Mouse (Mus musculus) ES-E14 (cell line): ENCODE measurements around the gene Kcnt1. TPM values are rescaled to one million over a fixed set of nuclear protein-coding genes. Genes with fewer than 3 reads are reported as not detected.
A peak's percentile ranks its signal among the peaks of the same experiment; 100 is the strongest.

Experiments used
- DNase-seq: peaks from one replicate; pipeline ENCODE4 v3.0.0-alpha.2; 2013; ENCODE audit warnings: low read depth, low spot score
- H3K27ac ChIP-seq: 2 replicates; pipeline ENCODE4 v1.5.1; 2012; ENCODE audit warnings: low read depth, mild to moderate bottlenecking, low read length, moderate library complexity, mixed read lengths; ENCODE audit not compliant: poor library complexity, insufficient read depth, severe bottlenecking
- H3K36me3 ChIP-seq: 2 replicates; pipeline ENCODE4 v1.6.1; 2012; ENCODE audit warnings: mild to moderate bottlenecking, low read length, moderate library complexity, mixed read lengths; ENCODE audit not compliant: control insufficient read depth, poor library complexity, insufficient read depth, severe bottlenecking
- H3K4me1 ChIP-seq, 2 experiments: fragments of 150-350 bp in 1 of 2; sonication (generic) in 1 of 2; 2 replicates each; pipeline ENCODE4 v1.6.1; 2012; ENCODE audit warnings: low read length in 2 of 2, mild to moderate bottlenecking in 1 of 2, mixed read lengths in 1 of 2; ENCODE audit not compliant: control insufficient read depth in 2 of 2, insufficient read depth in 2 of 2, poor library complexity in 1 of 2
- H3K4me3 ChIP-seq, 2 experiments: fragments of 150-350 bp in 1 of 2; sonication (generic) in 1 of 2; 2 replicates each; pipeline ENCODE4 v1.5.1; 2012; ENCODE audit warnings: low read length in 2 of 2, low read depth in 1 of 2, mild to moderate bottlenecking in 1 of 2, mixed read lengths in 1 of 2; ENCODE audit not compliant: insufficient read depth in 1 of 2, poor library complexity in 1 of 2, severe bottlenecking in 1 of 2
- H3K9ac ChIP-seq: 2 replicates; pipeline ENCODE4 v1.6.1; 2012; ENCODE audit warnings: low read depth, mild to moderate bottlenecking, low read length, mixed read lengths; ENCODE audit not compliant: poor library complexity, insufficient read depth, severe bottlenecking
- H3K9me3 ChIP-seq: fragments of 150-350 bp; sonication (generic); 2 replicates; pipeline ENCODE4 v1.6.1; 2012; ENCODE audit warnings: low read depth, mild to moderate bottlenecking, low read length; ENCODE audit not compliant: control insufficient read depth, insufficient read depth
- CHD2 ChIP-seq: IDR thresholded peaks from 2 replicates; pipeline ENCODE4 v1.6.1; 2014; ENCODE audit warnings: mild to moderate bottlenecking, low read depth, low read length, inconsistent platforms
- HCFC1 ChIP-seq: IDR thresholded peaks from 2 replicates; pipeline ENCODE4 v1.6.1; 2012; ENCODE audit warnings: low read length, inconsistent platforms, borderline replicate concordance; ENCODE audit not compliant: insufficient read depth
- MAFK ChIP-seq: IDR thresholded peaks from 2 replicates; pipeline ENCODE4 v1.6.1; 2014; ENCODE audit warnings: mild to moderate bottlenecking, low read depth, low read length, inconsistent platforms; ENCODE audit not compliant: insufficient read depth
- ZC3H11A ChIP-seq: IDR thresholded peaks from 2 replicates; pipeline ENCODE4 v1.6.1; 2012; ENCODE audit warnings: low read depth, mild to moderate bottlenecking, inconsistent platforms, low read length, borderline replicate concordance
- ZNF384 ChIP-seq: IDR thresholded peaks from 2 replicates; pipeline ENCODE4 v1.6.1; 2012; ENCODE audit warnings: low read depth, low read length, inconsistent platforms
- in situ Hi-C, 2 experiments: fragments of 600-800 bp; cut with MboI; formaldehyde crosslinking; loops; one replicate each; pipeline ENCODE4 v1.15.1; 2025; ENCODE audit warnings: low sequenced_read_pairs in 2 of 2, inconsistent platforms in 1 of 2; ENCODE audit not compliant: unreplicated experiment in 2 of 2
- total RNA-seq: library from RNA; depleted of rRNA; stranded (reverse); fragments of 300-350 nt; gene quantifications from 2 replicates; pipeline ENCODE4 v1.2.3, GENCODE M21; 2012

Kcnt1 gene
- total RNA-seq, 1 experiment, result 2.0 TPM

- no peak overlapping the region for H3K9ac ChIP-seq
- no peaks in the 10 kb centered on the region for H3K9me3 ChIP-seq
- in situ Hi-C loops, result loop anchor here in 1 of 2 experiments (10.0 kb wide), 1 partner anchor 90 kb away; no protein-coding TSS in a partner anchor
Measured at GRCm38 (mm10) chr2:25924934-25925333, 61.4 kb downstream of the Kcnt1 start.

GRCm38 (mm10) chr2:25927821-25928220 is 64.3 kb downstream of the Kcnt1 start:
- Histone ChIP-seq H3K4me3 (no peak overlapping the region), H3K4me1 (no peaks in the 10 kb centered on the region; a peak in 1 of 4 replicates), H3K9ac (no peak overlapping the region), H3K27ac (no peak overlapping the region), H3K9me3 (no peaks in the 10 kb centered on the region), H3K36me3 (peaks cover 22% of the 10 kb centered on the region)
- DNase-seq, result no peak
- in situ Hi-C loops, result loop anchor here in 1 of 2 experiments (10.0 kb wide), 1 partner anchor 93 kb away; no protein-coding TSS in a partner anchor
- TF ChIP-seq HCFC1 (no peak), ZC3H11A (no peak), MAFK (no peak)

More at GRCm38 (mm10) chr2:25924934-25925333, 61.4 kb downstream of the Kcnt1 start:
- no peak overlapping the region for H3K27ac ChIP-seq
- peaks cover 13% of the 10 kb centered on the region for H3K36me3 ChIP-seq
- TF ChIP-seq MAFK (no peak), HCFC1 (no peak), ZC3H11A (no peak), CHD2 (no peak), ZNF384 (no peak)
- H3K4me1 ChIP-seq, result no peaks in the 10 kb centered on the region; a peak in 1 of 4 replicates
- no peak overlapping the region for H3K4me3 ChIP-seq
- DNase-seq, result no peak

- TF ChIP-seq CHD2 (no peak), HCFC1 (no peak), ZC3H11A (no peak)
- H3K4me1 ChIP-seq, result no peaks in the 10 kb centered on the region
- no peak overlapping the region for H3K27ac ChIP-seq
- H3K4me3 ChIP-seq, result no peak overlapping the region
- H3K36me3 ChIP-seq, result peaks cover 46% of the 10 kb centered on the region
- no peaks in the 10 kb centered on the region for H3K9me3 ChIP-seq
- in situ Hi-C loops, result no loop called here
- H3K9ac ChIP-seq, result no peak overlapping the region
- DNase-seq, result peak; percentile 77
Measured at GRCm38 (mm10) chr2:25931249-25931859, 67.8 kb downstream of the Kcnt1 start.

- no peaks in the 10 kb centered on the region for H3K4me1 ChIP-seq
- TF ChIP-seq MAFK (no peak), ZC3H11A (no peak)
- H3K36me3 ChIP-seq, result peaks cover 54% of the 10 kb centered on the region
- H3K9me3 ChIP-seq, result no peaks in the 10 kb centered on the region
- no peak overlapping the region for H3K9ac ChIP-seq
- no peak for DNase-seq
- no peak overlapping the region for H3K27ac ChIP-seq
- in situ Hi-C loops, result no loop called here
- H3K4me3 ChIP-seq, result no peak overlapping the region
Measured at GRCm38 (mm10) chr2:25940503-25940902, 77.0 kb downstream of the Kcnt1 start.

GRCm38 (mm10) chr2:25943822-25944221 is 80.3 kb downstream of the Kcnt1 start:
- no peak for DNase-seq
- no peak for TF ChIP-seq MAFK
- TF ChIP-seq CHD2, result no peak
- no peak for TF ChIP-seq ZC3H11A
- TF ChIP-seq ZNF384, result no peak
- no peak for TF ChIP-seq HCFC1
- H3K9ac ChIP-seq, result no peak overlapping the region
- peaks cover 39% of the 10 kb centered on the region for H3K36me3 ChIP-seq
- no peak overlapping the region for H3K4me3 ChIP-seq
- in situ Hi-C loops, result no loop called here
- no peaks in the 10 kb centered on the region for H3K9me3 ChIP-seq
- H3K4me1 ChIP-seq, result no peaks in the 10 kb centered on the region
- H3K27ac ChIP-seq, result no peak overlapping the region
